Mouse (Mus musculus): Measurements from ENCODE around the gene Tmem80. TPM values are rescaled to one million over a fixed set of nuclear protein-coding genes. Genes with fewer than 3 reads are reported as not detected.

Gene Tmem80
- total RNA-seq, 1 experiment from 2014 or later, result 10.5 TPM

- ATAC-seq (replicated peaks in 1 of 2; ENCODE audit: insufficient read depth in 1 of 2, low FRiP score in 2 of 2, low TSS enrichment in 1 of 2, low read depth in 1 of 2, poor library complexity in 2 of 2, severe bottlenecking in 2 of 2), result peak in 1 of 2 experiments; percentile 63; a peak in 1 of 4 replicates
Observed at GRCm38 (mm10) chr7:141379584-141379983, 52.0 kb downstream of the Tmem80 start.

- ATAC-seq (replicated peaks in 1 of 2; ENCODE audit: insufficient read depth in 1 of 2, low FRiP score in 2 of 2, low TSS enrichment in 1 of 2, low read depth in 1 of 2, poor library complexity in 2 of 2, severe bottlenecking in 2 of 2), result peak in 1 of 2 experiments; percentile 39; a peak in 1 of 4 replicates
Observed at GRCm38 (mm10) chr7:141381068-141381835, 53.7 kb downstream of the Tmem80 start.

Other genes with a start within 250 kb of the Tmem80 start
- gene Pkp3, start 249.5 kb upstream of the Tmem80 start, total RNA-seq (2017), result 1.2 and 2.3 TPM in 2 replicates
- 22.0 and 32.5 TPM in 2 replicates for gene Sigirr, start 227.2 kb upstream of the Tmem80 start, total RNA-seq (2017)
- gene Ano9, start 209.9 kb upstream of the Tmem80 start, total RNA-seq (2017), result not detected in 2 replicates
- 6.4 and 9.6 TPM in 2 replicates for gene Ptdss2, start 205.4 kb upstream of the Tmem80 start, total RNA-seq (2017)
- 34.4 and 61.9 TPM in 2 replicates for gene Rnh1, start 154.9 kb upstream of the Tmem80 start, total RNA-seq (2017)
- gene Hras, start 133.7 kb upstream of the Tmem80 start, total RNA-seq (2017), result 15.0 and 19.7 TPM in 2 replicates
- 0.60 and 0.75 TPM in 2 replicates for gene Lrrc56, start 133.6 kb upstream of the Tmem80 start, total RNA-seq (2017)
- 1.6 TPM in 1 of 2 replicates, not detected in the other for gene Lmntd2, start 113.7 kb upstream of the Tmem80 start, total RNA-seq (2017)
- 4.9 and 5.1 TPM in 2 replicates for gene Rassf7, start 111.9 kb upstream of the Tmem80 start, total RNA-seq (2017)
- gene Phrf1, start 99.0 kb upstream of the Tmem80 start, total RNA-seq (2017), result 52.5 and 77.3 TPM in 2 replicates
- 15.4 and 26.7 TPM in 2 replicates for gene Irf7, start 61.3 kb upstream of the Tmem80 start, total RNA-seq (2017)
- gene Cdhr5, start 51.0 kb upstream of the Tmem80 start, total RNA-seq (2017), result not detected in 2 replicates
- not detected in 2 replicates for gene Sct, start 48.6 kb upstream of the Tmem80 start, total RNA-seq (2017)
- gene Drd4, start 35.7 kb upstream of the Tmem80 start, total RNA-seq (2017), result not detected in 2 replicates
- 18.7 and 25.8 TPM in 2 replicates for gene Deaf1, start within 50 bp of the Tmem80 start, total RNA-seq (2017)
- 4.4 and 4.7 TPM in 2 replicates for gene Eps8l2, start 11.1 kb downstream of the Tmem80 start, total RNA-seq (2017)
- gene Taldo1, start 64.5 kb downstream of the Tmem80 start, total RNA-seq (2017), result 227 and 363 TPM in 2 replicates
- 18.4 and 20.4 TPM in 2 replicates for gene Gatd1, start 86.4 kb downstream of the Tmem80 start, total RNA-seq (2017)
- not detected in 2 replicates for gene Cend1, start 101.8 kb downstream of the Tmem80 start, total RNA-seq (2017)
- gene Slc25a22, start 110.2 kb downstream of the Tmem80 start, total RNA-seq (2017), result 8.0 and 9.7 TPM in 2 replicates
- 6.5 and 8.5 TPM in 2 replicates for gene Pidd1, start 116.3 kb downstream of the Tmem80 start, total RNA-seq (2017)
- gene Rplp2, start 119.6 kb downstream of the Tmem80 start, total RNA-seq (2017), result 1,528 and 3,641 TPM in 2 replicates
- gene Pnpla2, start 127.5 kb downstream of the Tmem80 start, total RNA-seq (2017), result 15.1 and 15.5 TPM in 2 replicates
- gene Cracr2b, start 133.4 kb downstream of the Tmem80 start, total RNA-seq (2017), result 5.2 and 8.4 TPM in 2 replicates
- 45.0 and 46.6 TPM in 2 replicates for gene Cd151, start 139.7 kb downstream of the Tmem80 start, total RNA-seq (2017)
- 26.8 and 30.0 TPM in 2 replicates for gene Polr2l, start 147.4 kb downstream of the Tmem80 start, total RNA-seq (2017)
- 61.4 and 81.5 TPM in 2 replicates for gene Tspan4, start 147.5 kb downstream of the Tmem80 start, total RNA-seq (2017)
- 16.6 and 26.5 TPM in 2 replicates for gene Chid1, start 212.1 kb downstream of the Tmem80 start, total RNA-seq (2017)
- gene Ap2a2, start 234.4 kb downstream of the Tmem80 start, total RNA-seq (2017), result 38.4 and 40.7 TPM in 2 replicates

Measured in hematopoietic stem cell, adult 5-6 weeks (primary cell).